Mouse (Mus musculus) C2C12 (cell line): ENCODE measurements around the gene Usp2.

Source experiments
- CEBPB ChIP-seq: IDR thresholded peaks from one replicate; pipeline ENCODE4 v1.6.1; 2011; ENCODE audit warnings: low read depth, mild to moderate bottlenecking, control low read depth, moderate library complexity
- CTCF ChIP-seq: IDR thresholded peaks from one replicate; pipeline ENCODE4 v1.5.1; 2011; ENCODE audit not compliant: control insufficient read depth, insufficient read depth, insufficient read length
- MAX ChIP-seq: IDR thresholded peaks from one replicate; pipeline ENCODE4 v1.6.1; 2011; ENCODE audit warnings: mild to moderate bottlenecking, control low read depth
- MYOG ChIP-seq: IDR thresholded peaks from one replicate; pipeline ENCODE4 v1.6.1; 2011; ENCODE audit not compliant: control insufficient read depth, insufficient read length; ENCODE audit errors: extremely low read depth
- USF1 ChIP-seq: IDR thresholded peaks from one replicate; pipeline ENCODE4 v1.6.1; 2011; ENCODE audit warnings: low read depth, mild to moderate bottlenecking, control low read depth, moderate library complexity

DNA sequence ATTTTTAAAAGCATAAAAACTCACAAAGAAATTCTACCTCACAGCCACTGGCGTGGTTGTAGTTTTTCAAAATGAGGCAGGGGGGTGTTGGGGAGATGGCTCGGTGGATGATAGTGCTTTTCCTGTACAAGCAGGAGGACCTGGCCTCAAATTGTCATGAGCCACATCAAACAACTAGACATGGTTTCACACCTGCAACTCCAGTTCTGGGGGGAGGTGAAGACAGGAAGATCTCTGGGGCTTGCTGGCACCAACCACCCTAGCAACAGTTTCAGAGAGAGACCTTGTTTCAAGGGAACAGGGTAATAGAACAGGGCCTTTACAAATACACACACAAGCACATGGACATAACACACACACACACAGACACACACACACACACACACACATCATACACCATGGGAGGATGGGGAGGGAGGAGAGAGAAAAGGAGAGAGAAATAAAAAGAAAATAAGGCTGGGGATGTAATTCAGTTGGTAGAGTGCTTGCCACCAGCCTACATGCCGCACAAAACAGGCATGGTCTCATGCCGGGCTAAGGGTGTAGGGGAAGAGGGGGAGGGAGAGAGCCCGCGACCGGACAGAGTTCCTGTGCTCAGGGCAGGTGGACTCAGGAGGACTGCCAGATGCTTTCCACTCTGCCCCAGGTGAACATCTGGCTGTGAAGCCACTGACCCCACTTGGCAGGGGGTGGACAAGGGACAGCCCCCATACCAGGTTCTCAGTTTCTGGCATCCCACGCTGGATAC lies 44.5 kb upstream of the Usp2 start:
- TF ChIP-seq CEBPB (no peak), CTCF (no peak), MYOG (no peak), MAX (no peak), USF1 (no peak)
